Mouse (Mus musculus): ENCODE measurements at regions not wholly inside any gene's neighbourhood (a gene's known extent, or its start where the extent isn't known, plus 50 kb on each side); places are given as distances from the start of the nearest gene placed in this dataset.

DNA sequence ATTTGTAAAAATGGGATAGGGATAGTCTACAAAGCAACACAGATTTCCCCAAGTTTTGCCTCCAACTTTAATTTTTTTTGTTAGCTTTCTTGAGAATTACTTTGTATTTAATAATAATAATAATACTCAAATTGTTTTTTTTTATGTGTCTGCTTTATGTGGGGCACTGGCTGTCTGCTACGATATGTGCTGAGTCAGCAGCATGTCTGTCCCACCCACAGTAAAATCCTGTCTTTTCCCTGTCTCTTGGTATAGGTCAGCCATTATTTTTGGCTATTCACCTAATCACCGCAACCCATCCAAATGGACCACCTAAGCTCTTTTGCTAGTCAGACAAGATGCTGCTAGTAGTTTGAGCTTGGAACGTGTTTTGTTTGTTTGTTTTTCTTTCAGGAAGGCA is 473.0 kb downstream of the Hs3st4 start:
- H3K4me1 ChIP-seq (ENCODE audit: control insufficient read depth in 1 of 2, insufficient read depth in 2 of 2, low read length in 2 of 2) = no peaks in the 10 kb centered on the region
- no peaks in the 10 kb centered on the region for H3K9me3 ChIP-seq (replicated peaks; ENCODE audit: insufficient read depth, low read length)
- no peak overlapping the region for H3K27ac ChIP-seq (ENCODE audit: control insufficient read depth, low read depth, low read length)
- no peak overlapping the region for H3K9ac ChIP-seq (ENCODE audit: control insufficient read depth, low read depth, low read length, poor library complexity, severe bottlenecking)
- H3K4me3 ChIP-seq (ENCODE audit: control insufficient read depth in 1 of 2, insufficient read depth in 1 of 2, low read depth in 2 of 2, low read length in 2 of 2) = no peak overlapping the region
- TF ChIP-seq MAFK (IDR thresholded peaks at IDR 0.05; ENCODE audit: borderline replicate concordance, low read depth, low read length) (peak; percentile 36; the same call in 1 of the 2 replicates), RAD21 (IDR thresholded peaks at IDR 0.05; ENCODE audit: low read depth, low read length) (no peak)
- no peak for DNase-seq (ENCODE audit: low read depth, low spot score)
- no peaks in the 10 kb centered on the region for H3K27me3 ChIP-seq (ENCODE audit: control insufficient read depth in 1 of 2, insufficient read depth in 2 of 2, low read length in 2 of 2)
- H3K79me2 ChIP-seq (ENCODE audit: control insufficient read depth, insufficient read depth, low read length, poor library complexity) = no peaks in the 10 kb centered on the region
- H3K36me3 ChIP-seq (ENCODE audit: control insufficient read depth in 1 of 2, insufficient read depth in 2 of 2, low read length in 2 of 2) = no peaks in the 10 kb centered on the region

DNA sequence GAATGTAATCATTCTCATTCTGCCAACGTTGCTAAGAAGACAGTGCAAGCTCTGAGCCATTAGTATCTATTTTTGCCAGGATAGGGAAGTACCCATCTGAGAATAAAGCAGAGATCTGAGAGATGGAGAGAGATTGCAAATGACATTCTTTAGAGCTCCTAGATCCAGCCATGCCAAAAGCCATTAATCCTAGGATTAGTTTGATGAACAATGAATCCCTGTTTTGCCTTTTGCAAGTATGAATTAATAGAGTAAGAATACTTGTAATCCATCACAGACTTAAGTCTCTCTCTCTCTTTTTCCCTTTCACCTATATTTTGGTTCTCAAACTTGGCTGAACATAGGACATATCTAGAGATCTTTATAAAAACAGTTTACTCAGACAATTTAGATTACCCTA is 504.7 kb downstream of the Hs3st4 start:
- H3K9me3 ChIP-seq (replicated peaks; ENCODE audit: insufficient read depth, low read length) = no peaks in the 10 kb centered on the region
- H3K27me3 ChIP-seq (ENCODE audit: control insufficient read depth in 1 of 2, insufficient read depth in 2 of 2, low read length in 2 of 2) = no peaks in the 10 kb centered on the region
- no peak overlapping the region for H3K9ac ChIP-seq (ENCODE audit: control insufficient read depth, low read depth, low read length, poor library complexity, severe bottlenecking)
- no peaks in the 10 kb centered on the region for H3K79me2 ChIP-seq (ENCODE audit: control insufficient read depth, insufficient read depth, low read length, poor library complexity)
- no peak overlapping the region for H3K4me3 ChIP-seq (ENCODE audit: control insufficient read depth in 1 of 2, insufficient read depth in 1 of 2, low read depth in 2 of 2, low read length in 2 of 2)
- no peaks in the 10 kb centered on the region for H3K4me1 ChIP-seq (ENCODE audit: control insufficient read depth in 1 of 2, insufficient read depth in 2 of 2, low read length in 2 of 2)
- DNase-seq (ENCODE audit: low read depth, low spot score) = no peak
- no peak overlapping the region for H3K27ac ChIP-seq (ENCODE audit: control insufficient read depth, low read depth, low read length)
- TF ChIP-seq ETS1 (IDR thresholded peaks at IDR 0.05; ENCODE audit: low read depth, low read length) (no peak), MYC (IDR thresholded peaks at IDR 0.05; ENCODE audit: low read depth, low read length) (no peak), MAZ (IDR thresholded peaks at IDR 0.05; ENCODE audit: low read depth, low read length) (no peak), MAX (IDR thresholded peaks at IDR 0.05; ENCODE audit: low read length) (no peak), USF1 (IDR thresholded peaks at IDR 0.05; ENCODE audit: low read depth, low read length) (no peak), TBP (IDR thresholded peaks at IDR 0.05; ENCODE audit: low read depth, low read length) (no peak), GATA1 (IDR thresholded peaks at IDR 0.05; ENCODE audit: low read depth, low read length) (no peak), BHLHE40 (IDR thresholded peaks at IDR 0.05; ENCODE audit: borderline replicate concordance, low read depth, low read length) (no peak), CHD2 (IDR thresholded peaks at IDR 0.05; ENCODE audit: low read length) (no peak)
- H3K36me3 ChIP-seq (ENCODE audit: control insufficient read depth in 1 of 2, insufficient read depth in 2 of 2, low read length in 2 of 2) = no peaks in the 10 kb centered on the region

DNA sequence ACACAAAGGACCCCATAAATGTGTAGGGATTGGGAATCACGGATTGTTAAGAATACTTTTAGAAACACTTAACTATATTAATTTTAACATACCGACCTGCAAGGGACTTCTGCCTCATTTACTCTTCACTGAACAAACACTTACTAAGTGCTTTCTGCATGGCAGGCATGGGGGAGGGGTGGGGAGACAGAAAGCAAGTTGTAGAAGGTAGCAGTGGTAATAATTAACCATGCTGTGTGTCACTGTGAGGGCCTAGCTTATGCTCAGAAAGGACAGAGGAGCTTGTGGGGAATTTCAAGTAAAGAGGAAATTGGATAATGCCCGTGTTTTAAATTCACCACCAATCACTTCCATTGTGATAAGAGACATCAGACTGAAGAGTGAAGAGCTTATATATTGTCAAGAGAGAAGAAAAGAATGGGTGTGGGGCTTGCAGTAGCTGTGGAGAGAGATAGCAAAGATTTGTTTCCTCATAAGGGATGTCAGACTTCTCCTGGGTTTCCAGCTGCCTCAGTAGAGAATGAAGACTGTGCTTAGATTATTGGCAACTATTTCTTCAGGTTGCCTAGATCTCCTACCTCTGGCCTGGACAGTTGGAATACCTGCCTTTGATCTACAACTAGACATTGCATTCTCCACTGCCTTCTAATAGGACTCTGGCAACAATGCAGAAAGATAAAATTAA is 508.6 kb downstream of the Hs3st4 start:
- H3K79me2 ChIP-seq (ENCODE audit: control insufficient read depth, insufficient read depth, low read length, poor library complexity) = no peaks in the 10 kb centered on the region
- DNase-seq (ENCODE audit: low read depth, low spot score) = no peak

More for the DNA sequence above, 508.6 kb downstream of the Hs3st4 start:
- Histone ChIP-seq H3K9me3 (replicated peaks; ENCODE audit: insufficient read depth, low read length) (no peaks in the 10 kb centered on the region), H3K27ac (ENCODE audit: control insufficient read depth, low read depth, low read length) (no peak overlapping the region), H3K9ac (ENCODE audit: control insufficient read depth, low read depth, low read length, poor library complexity, severe bottlenecking) (no peak overlapping the region), H3K27me3 (ENCODE audit: control insufficient read depth in 1 of 2, insufficient read depth in 2 of 2, low read length in 2 of 2) (no peaks in the 10 kb centered on the region), H3K4me3 (ENCODE audit: control insufficient read depth in 1 of 2, insufficient read depth in 1 of 2, low read depth in 2 of 2, low read length in 2 of 2) (no peak overlapping the region), H3K4me1 (ENCODE audit: control insufficient read depth in 1 of 2, insufficient read depth in 2 of 2, low read length in 2 of 2) (no peaks in the 10 kb centered on the region), H3K36me3 (ENCODE audit: control insufficient read depth in 1 of 2, insufficient read depth in 2 of 2, low read length in 2 of 2) (no peaks in the 10 kb centered on the region)
- TF ChIP-seq USF2 (IDR thresholded peaks at IDR 0.05; ENCODE audit: borderline replicate concordance in 1 of 2, insufficient read depth in 1 of 2, low read depth in 1 of 2, low read length in 2 of 2) = no peak
- no peak for TF ChIP-seq NELFE (IDR thresholded peaks at IDR 0.05; ENCODE audit: low read depth, low read length)
- TF ChIP-seq EP300 (IDR thresholded peaks at IDR 0.05; ENCODE audit: low read depth in 1 of 2, low read length in 2 of 2) = no peak
- TF ChIP-seq GATA1 (IDR thresholded peaks at IDR 0.05; ENCODE audit: low read depth, low read length) = no peak
- no peak for TF ChIP-seq SIN3A (IDR thresholded peaks at IDR 0.05; ENCODE audit: low read length)
- TF ChIP-seq ELF1 (IDR thresholded peaks at IDR 0.05; ENCODE audit: low read depth, low read length) = no peak

Measured in MEL (cell line).